Mouse (Mus musculus): ENCODE measurements around the gene Acta1. TPM values are rescaled to one million over a fixed set of nuclear protein-coding genes. Genes with fewer than 3 reads are reported as not detected.

Acta1 gene
- 90.2 and 95.2 TPM in 2 replicates for polyA plus RNA-seq (2014; fragmentation: Nextera tagmentation; extraction: Ambion mirVana)

DNA sequence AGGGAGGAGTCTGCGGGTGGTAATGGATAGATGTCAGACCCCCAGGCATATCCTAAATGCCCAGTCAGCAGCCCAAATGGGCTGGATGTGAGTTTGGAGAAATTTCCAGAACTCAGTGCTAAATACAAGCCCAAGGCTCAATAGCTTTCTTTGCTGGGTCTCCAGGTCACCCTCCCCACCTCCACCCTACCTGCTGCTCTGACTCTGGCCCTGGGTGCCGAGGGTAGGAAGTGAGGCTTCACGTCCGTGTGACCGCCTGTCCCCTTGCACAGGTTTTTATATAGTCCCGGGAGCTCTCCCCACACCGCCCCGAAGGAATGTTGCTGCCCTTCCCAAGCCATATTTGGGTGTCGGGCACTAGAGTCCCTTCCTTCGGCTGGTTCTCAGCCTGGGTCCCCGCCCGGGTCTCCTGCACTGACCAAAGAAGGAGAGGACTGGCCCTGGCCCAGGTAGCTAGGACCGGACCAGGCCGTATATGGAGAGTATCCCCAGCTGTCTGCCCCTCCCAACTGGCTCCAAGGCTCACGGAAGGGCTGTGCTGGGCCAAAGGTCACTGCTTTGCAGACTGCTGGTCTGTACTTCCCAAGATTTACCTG is at the start of gene Acta1:
Gene Acta1, minus strand, starts transcription at position 250 of the 596 bp plus-strand sequence.
- Histone ChIP-seq H3K4me2 (ENCODE audit: low read depth) (no peak within 1 kb of the TSS), H3K9ac (ENCODE audit: low read length) (no peak within 1 kb of the TSS), H3K27ac (ENCODE audit: low read depth, low read length) (no peak within 1 kb of the TSS), H3K4me3 (ENCODE audit: low read depth, low read length) (no peak within 1 kb of the TSS), H3K27me3 (ENCODE audit: control insufficient read depth, insufficient read depth, low read length) (peaks cover 54% of the 10 kb centered on the region), H3K4me1 (ENCODE audit: control insufficient read depth, insufficient read depth, low read length) (no peaks in the 10 kb centered on the region; the same call in 1 of the 2 replicates), H3K9me3 (ENCODE audit: control insufficient read depth, low read length) (no peaks in the 10 kb centered on the region), H3K36me3 (ENCODE audit: control insufficient read depth, insufficient read depth, low read length) (no peaks in the 10 kb centered on the region; the same call in 1 of the 2 replicates)
- ATAC-seq (ENCODE audit: insufficient read depth, low FRiP score, low TSS enrichment) = no peak
- DNase-seq (ENCODE audit: low spot score) = no peak
- WGBS = 18% methylated on average over 15 of the region's 15 CpGs

GRCm38 (mm10) chr8:123929026-123929425 is 34.5 kb upstream of the Acta1 start:
- no peak overlapping the region for H3K4me3 ChIP-seq (ENCODE audit: low read depth, low read length)
- no peaks in the 10 kb centered on the region for H3K27me3 ChIP-seq (ENCODE audit: control insufficient read depth, insufficient read depth, low read length)
- H3K9me3 ChIP-seq (ENCODE audit: control insufficient read depth, low read length) = no peaks in the 10 kb centered on the region
- H3K36me3 ChIP-seq (ENCODE audit: control insufficient read depth, insufficient read depth, low read length) = peaks cover 19% of the 10 kb centered on the region
- H3K4me1 ChIP-seq (ENCODE audit: control insufficient read depth, insufficient read depth, low read length) = no peaks in the 10 kb centered on the region
- no peak for DNase-seq (ENCODE audit: low spot score)
- no peak overlapping the region for H3K9ac ChIP-seq (ENCODE audit: low read length)
- H3K27ac ChIP-seq (ENCODE audit: low read depth, low read length) = no peak overlapping the region
- ATAC-seq (ENCODE audit: insufficient read depth, low FRiP score, low TSS enrichment) = no peak
- WGBS = 95% methylated on average over 7 of the region's 7 CpGs
- no peak overlapping the region for H3K4me2 ChIP-seq (ENCODE audit: low read depth)

DNA sequence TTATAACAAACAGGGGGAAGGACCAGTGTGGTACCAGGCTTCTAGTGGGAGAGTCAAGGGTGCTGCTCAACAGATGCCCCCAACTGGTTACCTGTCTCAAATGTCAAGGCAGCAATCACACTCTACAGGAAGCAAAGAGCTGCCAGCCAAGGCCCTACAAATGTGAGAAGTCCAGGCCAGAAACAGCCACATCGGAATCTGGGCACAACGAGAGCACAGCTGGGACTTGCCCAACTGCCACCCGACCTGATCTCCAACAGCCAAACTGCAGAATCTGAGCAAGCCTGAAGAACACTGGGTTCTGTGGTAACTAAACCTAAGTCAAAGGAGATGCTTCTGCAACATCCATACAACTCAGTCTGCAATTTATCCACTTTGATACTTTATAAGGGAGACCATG is 31.1 kb upstream of the Acta1 start:
- H3K4me1 ChIP-seq (ENCODE audit: control insufficient read depth, insufficient read depth, low read length) = no peaks in the 10 kb centered on the region
- H3K36me3 ChIP-seq (ENCODE audit: control insufficient read depth, insufficient read depth, low read length) = peaks cover 22% of the 10 kb centered on the region
- 96% methylated on average over 3 of the region's 3 CpGs for whole genome bisulfite sequencing
- no peaks in the 10 kb centered on the region for H3K27me3 ChIP-seq (ENCODE audit: control insufficient read depth, insufficient read depth, low read length)
- H3K4me2 ChIP-seq (ENCODE audit: low read depth) = no peak overlapping the region
- DNase-seq (ENCODE audit: low spot score) = no peak
- H3K4me3 ChIP-seq (ENCODE audit: low read depth, low read length) = no peak overlapping the region
- H3K27ac ChIP-seq (ENCODE audit: low read depth, low read length) = no peak overlapping the region
- ATAC-seq (ENCODE audit: insufficient read depth, low FRiP score, low TSS enrichment) = no peak
- H3K9ac ChIP-seq (ENCODE audit: low read length) = no peak overlapping the region
- H3K9me3 ChIP-seq (ENCODE audit: control insufficient read depth, low read length) = no peaks in the 10 kb centered on the region

DNA sequence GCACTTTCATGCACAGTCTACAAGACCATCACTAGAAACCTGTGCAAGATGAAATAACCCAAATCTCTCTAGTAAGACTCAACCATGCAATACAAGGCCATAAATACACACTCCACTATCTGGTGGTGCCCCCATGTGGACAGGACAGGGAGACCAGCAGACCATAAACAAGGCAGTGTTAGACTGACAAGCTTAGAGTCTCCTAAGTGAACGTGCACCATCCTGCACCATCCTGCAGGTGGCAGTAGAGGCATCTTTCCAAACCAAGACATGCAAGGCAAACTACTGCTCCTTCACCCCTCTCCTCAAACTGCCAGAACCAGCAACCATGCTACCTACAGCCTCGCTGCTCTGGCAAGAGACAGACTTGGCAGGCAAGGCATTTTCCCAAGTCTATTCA is 30.2 kb upstream of the Acta1 start:
- DNase-seq (ENCODE audit: low spot score) (peak; percentile 78), ATAC-seq (ENCODE audit: insufficient read depth, low FRiP score, low TSS enrichment) (peak; percentile 41; the same call in 1 of the 2 replicates)
- Histone ChIP-seq H3K9me3 (ENCODE audit: control insufficient read depth, low read length) (no peaks in the 10 kb centered on the region), H3K4me3 (ENCODE audit: low read depth, low read length) (no peak overlapping the region), H3K36me3 (ENCODE audit: control insufficient read depth, insufficient read depth, low read length) (peaks cover 23% of the 10 kb centered on the region), H3K27ac (ENCODE audit: low read depth, low read length) (no peak overlapping the region), H3K9ac (ENCODE audit: low read length) (no peak overlapping the region), H3K27me3 (ENCODE audit: control insufficient read depth, insufficient read depth, low read length) (no peaks in the 10 kb centered on the region), H3K4me1 (ENCODE audit: control insufficient read depth, insufficient read depth, low read length) (no peaks in the 10 kb centered on the region), H3K4me2 (ENCODE audit: low read depth) (no peak overlapping the region)
- WGBS = 18% methylated on average over 2 of the region's 2 CpGs

DNA sequence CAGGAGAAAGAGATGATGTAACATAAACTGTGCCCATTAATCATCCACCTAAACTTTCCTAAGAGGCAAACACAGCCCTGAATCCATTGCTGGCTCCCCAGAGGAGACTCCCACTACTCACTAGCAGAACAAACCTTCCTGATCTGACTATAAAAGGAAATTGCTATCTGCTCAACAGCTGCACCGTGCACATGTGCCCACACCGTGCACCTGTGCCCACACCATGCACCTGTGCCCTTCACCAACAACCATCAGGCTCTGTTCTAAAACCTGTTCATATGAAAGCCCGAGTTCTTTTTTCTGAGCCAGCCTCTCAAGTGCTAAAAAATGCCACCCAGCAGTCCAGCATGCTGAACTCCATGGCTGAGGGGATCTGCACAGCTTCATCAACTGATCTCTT is 20.1 kb upstream of the Acta1 start:
- Histone ChIP-seq H3K4me2 (ENCODE audit: low read depth) (no peak overlapping the region), H3K9me3 (ENCODE audit: control insufficient read depth, low read length) (no peaks in the 10 kb centered on the region), H3K9ac (ENCODE audit: low read length) (no peak overlapping the region), H3K27ac (ENCODE audit: low read depth, low read length) (no peak overlapping the region), H3K36me3 (ENCODE audit: control insufficient read depth, insufficient read depth, low read length) (peaks cover 18% of the 10 kb centered on the region), H3K4me3 (ENCODE audit: low read depth, low read length) (no peak overlapping the region), H3K4me1 (ENCODE audit: control insufficient read depth, insufficient read depth, low read length) (no peaks in the 10 kb centered on the region), H3K27me3 (ENCODE audit: control insufficient read depth, insufficient read depth, low read length) (no peaks in the 10 kb centered on the region)
- DNase-seq (ENCODE audit: low spot score) (no peak), ATAC-seq (ENCODE audit: insufficient read depth, low FRiP score, low TSS enrichment) (no peak)
- 95% methylated on average over 3 of the region's 3 CpGs for WGBS

GRCm38 (mm10) chr8:123912265-123912664 is 17.7 kb upstream of the Acta1 start:
- 93% methylated on average over 4 of the region's 4 CpGs for whole genome bisulfite sequencing
- DNase-seq (ENCODE audit: low spot score) = no peak
- H3K36me3 ChIP-seq (ENCODE audit: control insufficient read depth, insufficient read depth, low read length) = peaks cover 14% of the 10 kb centered on the region

GRCm38 (mm10) chr8:123907604-123908003 is 13.1 kb upstream of the Acta1 start:
- Histone ChIP-seq H3K4me3 (ENCODE audit: low read depth, low read length) (no peak overlapping the region), H3K27me3 (ENCODE audit: control insufficient read depth, insufficient read depth, low read length) (no peaks in the 10 kb centered on the region), H3K4me2 (ENCODE audit: low read depth) (no peak overlapping the region), H3K4me1 (ENCODE audit: control insufficient read depth, insufficient read depth, low read length) (no peaks in the 10 kb centered on the region), H3K36me3 (ENCODE audit: control insufficient read depth, insufficient read depth, low read length) (peaks cover 12% of the 10 kb centered on the region), H3K27ac (ENCODE audit: low read depth, low read length) (no peak overlapping the region), H3K9me3 (ENCODE audit: control insufficient read depth, low read length) (no peaks in the 10 kb centered on the region), H3K9ac (ENCODE audit: low read length) (no peak overlapping the region)
- ATAC-seq (ENCODE audit: insufficient read depth, low FRiP score, low TSS enrichment) = no peak
- DNase-seq (ENCODE audit: low spot score) = no peak
- WGBS = 93% methylated on average over 6 of the region's 6 CpGs

More at GRCm38 (mm10) chr8:123912265-123912664, 17.7 kb upstream of the Acta1 start:
- Histone ChIP-seq H3K27ac (ENCODE audit: low read depth, low read length) (no peak overlapping the region), H3K27me3 (ENCODE audit: control insufficient read depth, insufficient read depth, low read length) (no peaks in the 10 kb centered on the region), H3K4me3 (ENCODE audit: low read depth, low read length) (no peak overlapping the region), H3K4me2 (ENCODE audit: low read depth) (no peak overlapping the region), H3K9me3 (ENCODE audit: control insufficient read depth, low read length) (no peaks in the 10 kb centered on the region), H3K4me1 (ENCODE audit: control insufficient read depth, insufficient read depth, low read length) (no peaks in the 10 kb centered on the region), H3K9ac (ENCODE audit: low read length) (no peak overlapping the region)
- no peak for ATAC-seq (ENCODE audit: insufficient read depth, low FRiP score, low TSS enrichment)

GRCm38 (mm10) chr8:123902653-123903052 is 8.1 kb upstream of the Acta1 start:
- H3K4me3 ChIP-seq (ENCODE audit: low read depth, low read length) = no peak overlapping the region
- peaks cover 15% of the 10 kb centered on the region for H3K36me3 ChIP-seq (ENCODE audit: control insufficient read depth, insufficient read depth, low read length)

GRCm38 (mm10) chr8:123899366-123899765 is 4.8 kb upstream of the Acta1 start:
- ATAC-seq (ENCODE audit: insufficient read depth, low FRiP score, low TSS enrichment) (no peak), DNase-seq (ENCODE audit: low spot score) (no peak)
- 94% methylated on average over 7 of the region's 7 CpGs for WGBS
- Histone ChIP-seq H3K9ac (ENCODE audit: low read length) (no peak overlapping the region), H3K27ac (ENCODE audit: low read depth, low read length) (no peak overlapping the region), H3K36me3 (ENCODE audit: control insufficient read depth, insufficient read depth, low read length) (peaks cover 9% of the 10 kb centered on the region), H3K27me3 (ENCODE audit: control insufficient read depth, insufficient read depth, low read length) (peaks cover 13% of the 10 kb centered on the region), H3K4me2 (ENCODE audit: low read depth) (no peak overlapping the region), H3K9me3 (ENCODE audit: control insufficient read depth, low read length) (no peaks in the 10 kb centered on the region), H3K4me1 (ENCODE audit: control insufficient read depth, insufficient read depth, low read length) (no peaks in the 10 kb centered on the region), H3K4me3 (ENCODE audit: low read depth, low read length) (no peak overlapping the region)

More at GRCm38 (mm10) chr8:123902653-123903052, 8.1 kb upstream of the Acta1 start:
- H3K4me2 ChIP-seq (ENCODE audit: low read depth) = no peak overlapping the region
- H3K9ac ChIP-seq (ENCODE audit: low read length) = no peak overlapping the region
- WGBS = 84% methylated on average over 7 of the region's 7 CpGs
- H3K4me1 ChIP-seq (ENCODE audit: control insufficient read depth, insufficient read depth, low read length) = no peaks in the 10 kb centered on the region
- no peak for DNase-seq (ENCODE audit: low spot score)
- no peaks in the 10 kb centered on the region for H3K27me3 ChIP-seq (ENCODE audit: control insufficient read depth, insufficient read depth, low read length)
- no peak overlapping the region for H3K27ac ChIP-seq (ENCODE audit: low read depth, low read length)
- H3K9me3 ChIP-seq (ENCODE audit: control insufficient read depth, low read length) = no peaks in the 10 kb centered on the region
- ATAC-seq (ENCODE audit: insufficient read depth, low FRiP score, low TSS enrichment) = no peak

Data from neural tube, embryonic 11.5 days (tissue).